Mouse (Mus musculus) small intestine, adult 2 months (tissue): ENCODE data around the gene Mapk1ip1. TPM values are rescaled to one million over a fixed set of nuclear protein-coding genes. Genes with fewer than 3 reads are reported as not detected.

Experiments
- H3K27ac ChIP-seq: fragments of 200-500 bp; 2 replicates; pipeline ENCODE4 v1.5.1; 2012; ENCODE audit warnings: low read depth, low read length, control low read depth, inconsistent platforms; ENCODE audit not compliant: insufficient read depth
- H3K27me3 ChIP-seq: fragments of 200-500 bp; 2 replicates; pipeline ENCODE4 v1.6.1; 2012; ENCODE audit warnings: mild to moderate bottlenecking, moderate library complexity, low read length, inconsistent platforms; ENCODE audit not compliant: control insufficient read depth, insufficient read depth
- H3K36me3 ChIP-seq: fragments of 200-500 bp; 2 replicates; pipeline ENCODE4 v1.6.1; 2012; ENCODE audit warnings: mild to moderate bottlenecking, low read length, control low read depth, inconsistent platforms; ENCODE audit not compliant: control insufficient read depth, insufficient read depth
- H3K4me1 ChIP-seq: fragments of 200-500 bp; 2 replicates; pipeline ENCODE4 v1.6.1; 2012; ENCODE audit warnings: low read length, inconsistent platforms, mixed read lengths; ENCODE audit not compliant: control insufficient read depth, insufficient read depth, insufficient read length
- H3K4me3 ChIP-seq: fragments of 200-500 bp; 2 replicates; pipeline ENCODE4 v1.5.1; 2012; ENCODE audit warnings: low read depth, mild to moderate bottlenecking, control low read depth, inconsistent platforms, low read length, moderate library complexity
- CTCF ChIP-seq: fragments of 200-500 bp; IDR thresholded peaks from 2 replicates; pipeline ENCODE4 v1.5.1; 2012; ENCODE audit warnings: low read depth, mild to moderate bottlenecking, control low read depth, inconsistent platforms, low read length, moderate library complexity, mixed read lengths; ENCODE audit not compliant: insufficient replicate concordance, insufficient read length; ENCODE audit errors: extremely low read depth
- POLR2A ChIP-seq: fragments of 200-500 bp; IDR thresholded peaks from 2 replicates; pipeline ENCODE4 v1.6.1; 2012; ENCODE audit warnings: low read depth, mild to moderate bottlenecking, control low read depth, inconsistent platforms, low read length, moderate library complexity
- WGBS: fragments of 180-500 bp; shearing (Covaris S2); methylation state at CpG from one replicate; pipeline ENCODE4 v1.1.7; 2018; 5-methylcytosine and 5-hydroxymethylcytosine counted together
- polyA plus RNA-seq: library from polyadenylated mRNA; depleted of rRNA; stranded (reverse); fragments of >200 nt; gene quantifications from 2 replicates; pipeline ENCODE4 v1.2.3, GENCODE M21; 2012; rRNA removed

The Mapk1ip1 gene
- 14.8 and 27.9 TPM in 2 replicates for polyA plus RNA-seq

DNA sequence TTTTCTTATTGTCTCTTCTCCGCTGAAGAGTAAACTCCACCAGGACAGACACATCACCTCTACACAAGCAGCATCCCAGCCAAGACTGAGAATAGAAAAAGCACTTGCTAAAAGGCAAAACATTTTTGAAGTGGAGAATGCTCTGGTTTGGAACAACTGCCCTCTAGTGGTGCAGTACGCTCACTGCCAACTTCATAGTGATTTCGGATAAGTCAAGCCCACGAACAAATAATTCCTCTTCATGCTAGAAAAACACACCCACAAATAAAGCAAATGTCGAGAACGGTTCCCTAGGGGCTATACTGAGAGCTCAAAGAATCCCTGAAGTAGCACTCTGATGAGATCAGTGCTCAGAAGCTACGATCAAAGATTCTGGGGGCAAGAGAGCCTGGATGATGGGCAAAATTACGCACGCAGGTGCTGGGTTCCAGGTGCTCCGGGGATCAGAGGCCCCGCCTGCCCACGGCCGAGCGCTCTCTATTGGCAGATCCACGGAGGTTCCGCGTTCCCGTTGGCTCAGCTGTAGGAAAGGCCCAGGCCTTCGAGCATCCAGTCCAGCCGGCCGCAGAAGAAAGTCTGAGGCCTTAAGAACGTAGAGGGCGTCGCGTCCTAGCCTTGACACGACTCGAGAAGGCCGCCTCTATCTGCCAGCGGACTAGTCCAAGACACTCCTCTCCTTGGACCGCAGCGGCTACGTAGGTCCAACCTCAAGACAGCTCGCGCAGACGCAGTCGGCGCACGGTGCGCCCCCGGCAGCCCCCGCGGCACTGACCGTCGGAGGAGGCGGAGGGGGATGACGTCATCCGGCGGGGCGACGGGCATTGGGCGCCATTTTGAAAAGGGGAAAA is at the start of gene Mapk1ip1, which contains the start of gene Ppp2r2d:
Gene Mapk1ip1, minus strand, starts transcription at position 730 of the 848 bp plus-strand sequence.
Gene Ppp2r2d, plus strand, starts transcription at position 536 of the 848 bp plus-strand sequence.
- Histone ChIP-seq H3K27me3 (no peaks in the 10 kb centered on the region), H3K4me3 (peak within 1 kb of the TSS; percentile 99), H3K4me1 (peaks cover 11% of the 10 kb centered on the region), H3K27ac (peak within 1 kb of the TSS; percentile 89), H3K36me3 (no peaks in the 10 kb centered on the region)
- WGBS, result under 1% methylated on average over 51 of the region's 51 CpGs
- peak; percentile 46; the same call in 1 of the 2 replicates for TF ChIP-seq CTCF
- TF ChIP-seq POLR2A, result peak; percentile 82

DNA sequence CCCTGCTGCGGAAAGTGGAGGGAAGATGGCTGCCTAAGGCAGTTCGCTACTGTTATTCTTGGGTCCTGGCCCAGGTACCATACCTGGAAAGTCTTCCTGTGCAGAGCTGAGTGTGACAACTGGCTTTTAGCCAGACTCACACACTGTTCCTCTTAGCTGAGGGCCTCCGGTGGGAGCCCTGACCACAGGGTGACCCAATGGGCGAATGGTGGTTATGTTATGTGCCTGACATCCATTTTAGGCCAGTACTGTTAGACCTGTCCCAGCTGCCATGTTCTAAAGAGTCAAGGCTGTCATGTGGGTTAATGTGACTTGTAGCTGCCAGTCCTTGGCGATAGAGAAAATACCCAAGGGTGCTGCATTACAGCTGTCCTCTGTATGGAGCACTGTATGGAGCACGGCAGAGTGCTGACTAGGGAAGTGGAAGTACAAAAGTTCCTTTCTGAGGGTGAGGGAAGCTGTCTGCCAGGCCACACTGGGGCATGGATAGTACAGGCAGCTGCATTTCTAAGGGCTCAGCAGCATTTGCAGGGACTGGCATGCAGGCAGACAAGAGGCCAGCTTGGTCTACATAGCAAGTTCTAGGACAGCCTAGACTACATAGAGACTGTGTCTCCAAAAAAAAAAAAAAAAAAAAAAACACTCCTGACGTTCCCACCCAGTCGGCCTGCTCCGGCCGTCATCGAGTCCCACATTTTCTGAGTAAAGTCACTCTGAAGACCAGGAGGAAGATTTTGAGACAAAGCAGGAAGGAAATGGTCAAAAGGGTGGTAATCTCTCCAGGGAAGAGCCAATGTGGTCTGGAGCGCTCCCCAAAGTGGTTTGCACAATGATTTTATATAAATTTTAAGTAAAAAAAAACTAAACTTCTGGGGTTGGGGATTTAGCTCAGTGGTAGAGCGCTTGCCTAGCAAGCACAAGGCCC is 39.6 kb upstream of the Mapk1ip1 start:
- whole genome bisulfite sequencing, result 88% methylated on average over 13 of the region's 13 CpGs
- TF ChIP-seq POLR2A, result no peak
- TF ChIP-seq CTCF, result no peak
- Histone ChIP-seq H3K27ac (no peak overlapping the region), H3K4me3 (no peak overlapping the region), H3K4me1 (no peaks in the 10 kb centered on the region), H3K27me3 (no peaks in the 10 kb centered on the region), H3K36me3 (peaks cover 23% of the 10 kb centered on the region)

DNA sequence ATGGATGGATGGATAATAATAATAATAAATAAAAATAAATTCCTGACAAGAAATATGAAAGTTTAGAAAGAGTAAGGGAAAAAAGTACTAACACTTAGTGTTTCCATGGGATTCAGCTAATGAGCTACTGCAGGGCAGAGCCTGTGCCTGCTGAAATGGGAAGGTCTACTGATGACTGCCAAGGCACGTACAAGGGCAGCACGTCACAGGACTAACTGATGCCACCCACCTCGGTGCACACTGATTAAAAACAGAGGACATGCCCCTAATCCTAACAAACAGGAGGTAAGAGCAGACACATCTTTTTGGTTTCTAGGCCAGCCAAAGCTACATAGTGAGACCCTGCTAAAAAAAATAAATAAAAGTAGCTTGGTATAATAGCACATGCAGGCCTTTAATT is 37.7 kb upstream of the Mapk1ip1 start:
- Histone ChIP-seq H3K27ac (no peak overlapping the region), H3K36me3 (peaks cover 40% of the 10 kb centered on the region), H3K4me1 (no peaks in the 10 kb centered on the region), H3K27me3 (no peaks in the 10 kb centered on the region), H3K4me3 (no peak overlapping the region)
- 89% methylated on average over 3 of the region's 3 CpGs for WGBS
- TF ChIP-seq POLR2A (no peak), CTCF (no peak)

DNA sequence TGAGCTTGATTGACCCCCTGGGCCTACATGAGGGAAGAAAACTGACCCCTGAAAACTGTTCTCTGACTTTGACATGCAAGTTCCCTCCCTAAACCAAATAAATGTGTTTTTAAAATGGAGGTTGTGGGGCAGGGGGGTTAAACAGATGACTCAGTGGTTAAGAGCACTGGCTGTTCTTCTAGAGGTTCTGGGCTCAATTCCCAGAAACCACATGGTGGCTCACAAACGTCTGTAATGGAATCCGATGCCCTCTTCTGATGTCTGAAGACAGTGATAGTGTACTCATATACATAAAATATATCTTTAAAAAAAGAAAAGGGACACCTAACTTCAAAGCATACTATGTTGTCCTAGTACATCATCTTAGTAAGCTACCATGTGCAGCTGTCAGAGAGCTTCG is 29.0 kb upstream of the Mapk1ip1 start:
- WGBS, result 73% methylated on average over 3 of the region's 3 CpGs
- Histone ChIP-seq H3K27me3 (no peaks in the 10 kb centered on the region), H3K4me1 (peaks cover 6% of the 10 kb centered on the region; the same call in 1 of the 2 replicates), H3K4me3 (no peak overlapping the region), H3K27ac (no peak overlapping the region), H3K36me3 (peaks cover 50% of the 10 kb centered on the region)
- TF ChIP-seq POLR2A (no peak), CTCF (no peak)

DNA sequence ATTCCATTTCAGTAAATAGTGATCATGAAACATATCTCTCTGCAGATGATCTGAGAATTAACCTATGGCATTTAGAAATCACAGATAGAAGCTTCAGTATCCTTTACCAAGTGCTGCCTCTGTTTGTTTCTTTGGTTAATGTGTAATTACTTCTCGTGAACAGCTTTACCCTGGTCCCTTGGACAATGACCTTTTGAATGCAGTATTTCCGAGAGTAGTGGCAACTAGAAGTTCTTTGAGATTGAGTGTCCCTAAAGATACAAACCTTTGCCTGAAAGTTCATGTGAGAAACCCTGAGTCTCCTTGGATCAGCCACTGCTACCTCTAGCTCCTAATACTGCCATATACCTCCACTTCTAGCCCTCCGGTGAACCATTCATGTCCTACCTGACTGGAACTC is 26.9 kb upstream of the Mapk1ip1 start:
- no peak overlapping the region for H3K4me3 ChIP-seq
- H3K36me3 ChIP-seq, result peaks cover 48% of the 10 kb centered on the region
- WGBS, result 58% methylated on average over 3 of the region's 3 CpGs
- no peaks in the 10 kb centered on the region for H3K27me3 ChIP-seq
- H3K27ac ChIP-seq, result peak overlapping the region; percentile 26
- TF ChIP-seq CTCF (no peak), POLR2A (no peak)
- H3K4me1 ChIP-seq, result peaks cover 6% of the 10 kb centered on the region; the same call in 1 of the 2 replicates

DNA sequence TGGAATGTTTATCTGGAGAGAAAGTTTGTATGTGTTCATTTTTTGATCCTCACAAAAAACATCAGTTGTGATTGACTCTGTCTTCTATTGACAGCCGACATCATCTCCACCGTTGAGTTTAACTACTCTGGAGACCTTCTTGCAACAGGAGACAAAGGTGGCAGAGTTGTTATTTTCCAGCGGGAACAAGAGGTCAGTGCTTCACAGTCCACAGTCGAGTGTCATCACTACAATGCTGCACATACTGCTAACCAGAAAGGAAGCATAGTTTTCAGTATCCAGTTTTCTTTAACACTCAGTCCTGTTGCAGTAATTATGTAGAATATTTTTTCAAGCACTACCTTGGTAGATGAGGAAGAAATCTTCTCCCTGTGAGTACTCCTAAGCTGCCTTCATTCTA is 22.2 kb upstream of the Mapk1ip1 start:
- peaks cover 20% of the 10 kb centered on the region for H3K36me3 ChIP-seq
- peaks cover 9% of the 10 kb centered on the region; the same call in 1 of the 2 replicates for H3K4me1 ChIP-seq
- no peaks in the 10 kb centered on the region for H3K27me3 ChIP-seq
- no peak overlapping the region for H3K27ac ChIP-seq
- TF ChIP-seq CTCF, result no peak
- no peak for TF ChIP-seq POLR2A
- WGBS, result 89% methylated on average over 4 of the region's 4 CpGs
- no peak overlapping the region for H3K4me3 ChIP-seq
